Mouse (Mus musculus) kidney, postnatal 14 days (tissue): ENCODE results near the gene Hexa.

ENCODE experiments used
- DNase-seq: peaks from one replicate; pipeline ENCODE4 v3.0.0; 2022; ENCODE audit warnings: mixed read lengths

Hexa gene

GRCm38 (mm10) chr9:59553719-59554118 lies 14.4 kb downstream of the Hexa start:
- no peak for DNase-seq

GRCm38 (mm10) chr9:59565600-59565999 lies 26.3 kb downstream of the Hexa start:
- DNase-seq = peak; percentile 78

GRCm38 (mm10) chr9:59567111-59567510 lies 27.8 kb downstream of the Hexa start:
- DNase-seq = peak; percentile 75

- DNase-seq = no peak
Observed at GRCm38 (mm10) chr9:59571852-59572251, 32.5 kb downstream of the Hexa start.

- no peak for DNase-seq
Observed at GRCm38 (mm10) chr9:59577401-59577800, 38.1 kb downstream of the Hexa start.

- DNase-seq = peak; percentile 94
Observed at GRCm38 (mm10) chr9:59577844-59578504, 38.6 kb downstream of the Hexa start, which contains the start of gene Celf6. TSS of gene Celf6 (plus strand) at chr9:59577917.

- DNase-seq = no peak
Observed at GRCm38 (mm10) chr9:59578505-59578867, 39.1 kb downstream of the Hexa start.

- DNase-seq = peak; percentile 82
Observed at GRCm38 (mm10) chr9:59584871-59585308, 45.5 kb downstream of the Hexa start.

GRCm38 (mm10) chr9:59588252-59588651 lies 48.9 kb downstream of the Hexa start:
- no peak for DNase-seq

GRCm38 (mm10) chr9:59588710-59589671 lies 49.7 kb downstream of the Hexa start:
- DNase-seq = no peak

GRCm38 (mm10) chr9:59589703-59590439 lies 50.5 kb downstream of the Hexa start:
- DNase-seq = no peak

- DNase-seq = no peak
Observed at GRCm38 (mm10) chr9:59601661-59602060, 62.3 kb downstream of the Hexa start.

GRCm38 (mm10) chr9:59605967-59606366 lies 66.6 kb downstream of the Hexa start:
- no peak for DNase-seq

GRCm38 (mm10) chr9:59610950-59611349 lies 71.6 kb downstream of the Hexa start:
- no peak for DNase-seq
